Mouse (Mus musculus) heart, postnatal 0 days (tissue): Measurements from ENCODE around the gene Taco1. TPM values are rescaled to one million over a fixed set of nuclear protein-coding genes. Genes with fewer than 3 reads are reported as not detected.

ENCODE experiments used
- ATAC-seq: fragments of 200-750 bp; cut with Nextera tagmentation; 2 replicates; pipeline ENCODE4 v1.8.0; 2017; ENCODE audit warnings: low read depth, moderate number of reproducible peaks, moderate library complexity; ENCODE audit not compliant: insufficient read depth
- DNase-seq: peaks from one replicate; pipeline ENCODE4 v3.0.0-alpha.2; 2016; ENCODE audit warnings: low spot score
- H3K27ac ChIP-seq: fragments of 300-500 bp; sonication (generic); 2 replicates; pipeline ENCODE4 v1.5.1; 2014; ENCODE audit warnings: low read depth, mild to moderate bottlenecking
- H3K27me3 ChIP-seq: fragments of 300-500 bp; sonication (generic); 2 replicates; pipeline ENCODE4 v1.6.1; 2014; ENCODE audit warnings: low read length, mixed read lengths; ENCODE audit not compliant: control insufficient read depth, insufficient read depth
- H3K36me3 ChIP-seq: fragments of 300-500 bp; sonication (generic); replicated peaks from 2 replicates; pipeline ENCODE4 v1.6.1; 2014; ENCODE audit warnings: low read length, mixed read lengths; ENCODE audit not compliant: control insufficient read depth, insufficient read depth
- H3K4me1 ChIP-seq: fragments of 300-500 bp; sonication (generic); 2 replicates; pipeline ENCODE4 v1.6.1; 2014; ENCODE audit warnings: antibody characterized with exemption; ENCODE audit not compliant: control insufficient read depth, insufficient read depth
- H3K4me2 ChIP-seq: fragments of 300-500 bp; sonication (generic); 2 replicates; pipeline ENCODE4 v1.6.1; 2014; ENCODE audit warnings: low read depth, mild to moderate bottlenecking, low read length, moderate library complexity
- H3K4me3 ChIP-seq: fragments of 300-500 bp; sonication (generic); 2 replicates; pipeline ENCODE4 v1.5.1; 2014; ENCODE audit warnings: low read depth, low read length
- H3K9ac ChIP-seq: fragments of 300-500 bp; sonication (generic); replicated peaks from 2 replicates; pipeline ENCODE4 v1.6.1; 2014; ENCODE audit warnings: low read depth, low read length, mixed read lengths
- H3K9me3 ChIP-seq: fragments of 300-500 bp; sonication (generic); replicated peaks from 2 replicates; pipeline ENCODE4 v1.6.1; 2016; ENCODE audit warnings: low read length; ENCODE audit not compliant: control insufficient read depth
- CTCF ChIP-seq: IDR thresholded peaks from 2 replicates; pipeline ENCODE4 v1.5.1; 2016; ENCODE audit warnings: antibody characterized with exemption, control low read depth, low read depth
- EP300 ChIP-seq: IDR thresholded peaks from 2 replicates; pipeline ENCODE4 v1.6.1; 2016; ENCODE audit warnings: antibody characterized with exemption, low read depth
- WGBS: fragments of 180-500 bp; shearing (Covaris S2); extraction: QIAGEN DNeasy Blood & Tissue Kit; methylation state at CpG from one replicate; pipeline ENCODE4 v1.1.7; 2014; 5-methylcytosine and 5-hydroxymethylcytosine counted together
- polyA plus RNA-seq: library from polyadenylated mRNA; unstranded; fragments of >200 nt; fragmentation: Nextera tagmentation; extraction: Ambion mirVana; gene quantifications from 2 replicates; pipeline ENCODE4 v1.2.1, GENCODE M21; 2015
- total RNA-seq: library from RNA; depleted of rRNA; stranded (reverse); fragments of >200 nt; gene quantifications from 2 replicates; pipeline ENCODE4 v1.2.3, GENCODE M21; 2014; ENCODE audit warnings: low replicate concordance; rRNA removed

The Taco1 gene
- total and polyA plus RNA-seq, 2 experiments from 2014 or later = 17.4 to 40.6 TPM

- Histone ChIP-seq H3K4me3 (no peak overlapping the region), H3K9ac (no peak overlapping the region), H3K9me3 (no peaks in the 10 kb centered on the region), H3K4me2 (no peak overlapping the region), H3K4me1 (no peaks in the 10 kb centered on the region), H3K36me3 (peaks cover 52% of the 10 kb centered on the region), H3K27ac (no peak overlapping the region), H3K27me3 (no peaks in the 10 kb centered on the region)
- TF ChIP-seq EP300 (no peak), CTCF (no peak)
- DNase-seq (no peak), ATAC-seq (no peak)
Measured at GRCm38 (mm10) chr11:106111688-106112087, 45.8 kb downstream of the Taco1 start.

- no peak overlapping the region for H3K4me3 ChIP-seq
- H3K9ac ChIP-seq = no peak overlapping the region
- TF ChIP-seq EP300 (no peak), CTCF (no peak)
- H3K4me2 ChIP-seq = no peak overlapping the region
- no peaks in the 10 kb centered on the region for H3K4me1 ChIP-seq
- H3K36me3 ChIP-seq = peaks cover 66% of the 10 kb centered on the region
- ATAC-seq (no peak), DNase-seq (no peak)
- H3K9me3 ChIP-seq = no peaks in the 10 kb centered on the region
- 94% methylated on average over 5 of the region's 5 CpGs for WGBS
- peak overlapping the region; percentile 57 for H3K27ac ChIP-seq
- no peaks in the 10 kb centered on the region for H3K27me3 ChIP-seq
Measured at GRCm38 (mm10) chr11:106122221-106122620, 56.4 kb downstream of the Taco1 start.

- H3K27me3 ChIP-seq = no peaks in the 10 kb centered on the region
- no peak overlapping the region for H3K9ac ChIP-seq
- no peak overlapping the region for H3K4me2 ChIP-seq
- peaks cover 61% of the 10 kb centered on the region for H3K36me3 ChIP-seq
- ATAC-seq = no peak
- DNase-seq = peak; percentile 26
- WGBS = 53% methylated on average over 3 of the region's 3 CpGs
- peak overlapping the region; percentile 57 for H3K27ac ChIP-seq
- H3K9me3 ChIP-seq = no peaks in the 10 kb centered on the region
- TF ChIP-seq EP300 (0 out of 2 replicates have a peak, but pooled peaks have one; percentile 24), CTCF (no peak)
- no peak overlapping the region for H3K4me3 ChIP-seq
- H3K4me1 ChIP-seq = no peaks in the 10 kb centered on the region
Measured at GRCm38 (mm10) chr11:106122736-106123135, 56.9 kb downstream of the Taco1 start.

Other genes with a start within 250 kb of the Taco1 start
- 9.5 and 11.4 TPM in 2 replicates for gene Cyb561, start 112.7 kb upstream of the Taco1 start, total RNA-seq
- gene Cyb561, start 112.7 kb upstream of the Taco1 start, polyA plus RNA-seq = 5.9 and 7.1 TPM in 2 replicates
- 6.1 and 17.1 TPM in 2 replicates for gene Ace, start 98.1 kb upstream of the Taco1 start, total RNA-seq
- gene Ace, start 98.1 kb upstream of the Taco1 start, polyA plus RNA-seq = 3.3 and 3.7 TPM in 2 replicates
- not detected in 2 replicates for gene Ace3, start 71.4 kb upstream of the Taco1 start, total RNA-seq
- gene Ace3, start 71.4 kb upstream of the Taco1 start, polyA plus RNA-seq = not detected in 2 replicates
- 0.97 TPM in 1 of 2 replicates, not detected in the other for gene Kcnh6, start 57.9 kb upstream of the Taco1 start, total RNA-seq
- gene Kcnh6, start 57.9 kb upstream of the Taco1 start, polyA plus RNA-seq = 0.10 and 0.12 TPM in 2 replicates
- gene Dcaf7, start 29.2 kb upstream of the Taco1 start, total RNA-seq = 49.5 and 65.0 TPM in 2 replicates
- gene Dcaf7, start 29.2 kb upstream of the Taco1 start, polyA plus RNA-seq = 22.4 and 27.4 TPM in 2 replicates
- gene Map3k3, start 18.6 kb downstream of the Taco1 start, total RNA-seq = 44.0 and 71.9 TPM in 2 replicates
- gene Map3k3, start 18.6 kb downstream of the Taco1 start, polyA plus RNA-seq = 13.8 and 14.5 TPM in 2 replicates
- not detected in 2 replicates for gene Gm10840, start 94.8 kb downstream of the Taco1 start, total RNA-seq
- gene Gm10840, start 94.8 kb downstream of the Taco1 start, polyA plus RNA-seq = not detected in 2 replicates
- 8.2 and 34.8 TPM in 2 replicates for gene Limd2, start 94.8 kb downstream of the Taco1 start, total RNA-seq
- 40.4 and 44.6 TPM in 2 replicates for gene Limd2, start 94.8 kb downstream of the Taco1 start, polyA plus RNA-seq
- 12.6 and 18.7 TPM in 2 replicates for gene Strada, start 136.1 kb downstream of the Taco1 start, total RNA-seq
- 12.6 and 13.0 TPM in 2 replicates for gene Strada, start 136.1 kb downstream of the Taco1 start, polyA plus RNA-seq
- 22.0 and 23.6 TPM in 2 replicates for gene Ccdc47, start 150.3 kb downstream of the Taco1 start, total RNA-seq
- gene Ccdc47, start 150.3 kb downstream of the Taco1 start, polyA plus RNA-seq = 80.6 and 89.8 TPM in 2 replicates
- gene Ddx42, start 150.9 kb downstream of the Taco1 start, total RNA-seq = 15.8 and 17.8 TPM in 2 replicates
- 25.5 and 29.2 TPM in 2 replicates for gene Ddx42, start 150.9 kb downstream of the Taco1 start, polyA plus RNA-seq
- 21.2 and 32.7 TPM in 2 replicates for gene Ftsj3, start 190.0 kb downstream of the Taco1 start, total RNA-seq
- gene Ftsj3, start 190.0 kb downstream of the Taco1 start, polyA plus RNA-seq = 19.2 and 23.1 TPM in 2 replicates
- 45.8 and 50.8 TPM in 2 replicates for gene Psmc5, start 190.1 kb downstream of the Taco1 start, total RNA-seq
- gene Psmc5, start 190.1 kb downstream of the Taco1 start, polyA plus RNA-seq = 208 and 210 TPM in 2 replicates
- 32.9 and 43.0 TPM in 2 replicates for gene Smarcd2, start 206.9 kb downstream of the Taco1 start, total RNA-seq
- gene Smarcd2, start 206.9 kb downstream of the Taco1 start, polyA plus RNA-seq = 10.5 and 10.7 TPM in 2 replicates
- not detected in 2 replicates for gene Tcam1, start 210.6 kb downstream of the Taco1 start, total RNA-seq
- 0.04 TPM in 1 of 2 replicates, not detected in the other for gene Tcam1, start 210.6 kb downstream of the Taco1 start, polyA plus RNA-seq
- gene Gh, start 235.8 kb downstream of the Taco1 start, total RNA-seq = not detected in 2 replicates
- gene Gh, start 235.8 kb downstream of the Taco1 start, polyA plus RNA-seq = not detected in 2 replicates
- 0.19 and 2.2 TPM in 2 replicates for gene Cd79b, start 248.7 kb downstream of the Taco1 start, total RNA-seq
- 1.2 and 1.3 TPM in 2 replicates for gene Cd79b, start 248.7 kb downstream of the Taco1 start, polyA plus RNA-seq